Mouse (Mus musculus) midbrain, embryonic 11.5 days (tissue): ENCODE measurements around the gene Trim7. TPM values are rescaled to one million over a fixed set of nuclear protein-coding genes. Genes with fewer than 3 reads are reported as not detected.
A peak's percentile ranks its signal among the peaks of the same experiment; 100 is the strongest.
"Not testable (repeated sequence)": the region's sequence is repeated elsewhere in the genome, so short reads cannot be mapped to it uniquely, and the experiment has no call there.

Experiments
- ATAC-seq: fragments of 200-750 bp; cut with Nextera tagmentation; 2 replicates; pipeline ENCODE4 v1.8.0; 2017; ENCODE audit warnings: moderate TSS enrichment, moderate library complexity; ENCODE audit not compliant: low FRiP score
- DNase-seq: peaks from one replicate; pipeline ENCODE4 v3.0.0; 2015; ENCODE audit warnings: low spot score; ENCODE audit errors: missing footprints
- H3K27ac ChIP-seq: fragments of 300-500 bp; sonication (generic); 2 replicates; pipeline ENCODE4 v1.5.1; 2014; ENCODE audit warnings: low read depth, low read length
- H3K27me3 ChIP-seq: fragments of 300-500 bp; sonication (generic); 2 replicates; pipeline ENCODE4 v1.6.1; 2014; ENCODE audit warnings: mild to moderate bottlenecking, low read length, moderate library complexity, mixed read lengths; ENCODE audit not compliant: control insufficient read depth, insufficient read depth
- H3K36me3 ChIP-seq: fragments of 300-500 bp; sonication (generic); 2 replicates; pipeline ENCODE4 v1.6.1; 2014; ENCODE audit warnings: mild to moderate bottlenecking, low read length, moderate library complexity, mixed read lengths; ENCODE audit not compliant: control insufficient read depth, insufficient read depth
- H3K4me1 ChIP-seq: fragments of 300-500 bp; sonication (generic); 2 replicates; pipeline ENCODE4 v1.6.1; 2014; ENCODE audit warnings: low read length; ENCODE audit not compliant: control insufficient read depth, insufficient read depth
- H3K4me2 ChIP-seq: fragments of 300-500 bp; sonication (generic); 2 replicates; pipeline ENCODE4 v1.6.1; 2014; ENCODE audit warnings: mild to moderate bottlenecking, moderate library complexity
- H3K4me3 ChIP-seq: fragments of 300-500 bp; sonication (generic); 2 replicates; pipeline ENCODE4 v1.5.1; 2014; ENCODE audit warnings: low read depth, low read length
- H3K9ac ChIP-seq: fragments of 300-500 bp; sonication (generic); 2 replicates; pipeline ENCODE4 v1.6.1; 2014; ENCODE audit warnings: low read length
- H3K9me3 ChIP-seq: fragments of 300-500 bp; sonication (generic); 2 replicates; pipeline ENCODE4 v1.6.1; 2016; ENCODE audit warnings: low read length; ENCODE audit not compliant: control insufficient read depth
- WGBS: fragments of 180-500 bp; shearing (Covaris S2); extraction: QIAGEN DNeasy Blood & Tissue Kit; methylation state at CpG from one replicate; pipeline ENCODE4 v1.1.7; 2014; 5-methylcytosine and 5-hydroxymethylcytosine counted together
- polyA plus RNA-seq: library from polyadenylated mRNA; unstranded; fragments of >200 nt; fragmentation: Nextera tagmentation; extraction: Ambion mirVana; gene quantifications from 2 replicates; pipeline ENCODE4 v1.2.1, GENCODE M21; 2014

Gene Trim7
- polyA plus RNA-seq, 1 experiment from 2014 or later: 0.40 TPM

GRCm38 (mm10) chr11:48869380-48870110, 43.6 kb downstream of the Trim7 start:
- 82% methylated on average over 7 of the region's 7 CpGs for WGBS
- Histone ChIP-seq H3K9ac (no peak overlapping the region), H3K4me1 (peaks cover 7% of the 10 kb centered on the region), H3K4me3 (no peak overlapping the region), H3K9me3 (no peaks in the 10 kb centered on the region), H3K27me3 (no peaks in the 10 kb centered on the region; the same call in 1 of the 2 replicates), H3K4me2 (no peak overlapping the region), H3K27ac (no peak overlapping the region), H3K36me3 (no peaks in the 10 kb centered on the region)
- ATAC-seq (no peak), DNase-seq (no peak)

GRCm38 (mm10) chr11:48870781-48871180, 44.8 kb downstream of the Trim7 start:
- Histone ChIP-seq H3K4me1 (peaks cover 7% of the 10 kb centered on the region), H3K27me3 (no peaks in the 10 kb centered on the region; the same call in 1 of the 2 replicates), H3K9me3 (no peaks in the 10 kb centered on the region), H3K4me2 (peak overlapping the region; percentile 62), H3K36me3 (no peaks in the 10 kb centered on the region), H3K27ac (no peak overlapping the region), H3K4me3 (peak overlapping the region; percentile 31), H3K9ac (peak overlapping the region; percentile 65)
- WGBS: 42% methylated on average over 7 of the region's 7 CpGs
- ATAC-seq (no peak), DNase-seq (no peak)

- peaks cover 7% of the 10 kb centered on the region for H3K4me1 ChIP-seq
- no peaks in the 10 kb centered on the region for H3K36me3 ChIP-seq
- WGBS: under 1% methylated on average over 19 of the region's 19 CpGs
- DNase-seq: peak; percentile 93
- H3K27me3 ChIP-seq: no peaks in the 10 kb centered on the region; the same call in 1 of the 2 replicates
- ATAC-seq: peak; percentile 47
- H3K4me2 ChIP-seq: peak within 1 kb of the TSS; percentile 62
- no peak within 1 kb of the TSS for H3K27ac ChIP-seq
- peak within 1 kb of the TSS; percentile 31 for H3K4me3 ChIP-seq
- no peaks in the 10 kb centered on the region for H3K9me3 ChIP-seq
- H3K9ac ChIP-seq: peak within 1 kb of the TSS; percentile 65
Observed at GRCm38 (mm10) chr11:48871201-48871772, 45.3 kb downstream of the Trim7 start, which contains the start of gene Irgm1. Gene Irgm1 (minus strand): TSS chr11:48871683.

GRCm38 (mm10) chr11:48871817-48872541, 46.0 kb downstream of the Trim7 start:
- Histone ChIP-seq H3K27ac (no peak overlapping the region), H3K9ac (peak overlapping the region; percentile 65; the same call in 1 of the 2 replicates), H3K4me1 (peaks cover 7% of the 10 kb centered on the region), H3K4me3 (peak overlapping the region; percentile 31), H3K4me2 (peak overlapping the region; percentile 62), H3K9me3 (no peaks in the 10 kb centered on the region), H3K27me3 (no peaks in the 10 kb centered on the region; the same call in 1 of the 2 replicates), H3K36me3 (no peaks in the 10 kb centered on the region)
- DNase-seq: peak; percentile 87
- WGBS: 11% methylated on average over 17 of the region's 17 CpGs
- 0 out of 2 replicates have a peak, but pooled peaks have one; percentile 2 for ATAC-seq

GRCm38 (mm10) chr11:48872695-48873300, 46.9 kb downstream of the Trim7 start:
- 84% methylated on average over 7 of the region's 7 CpGs for WGBS
- no peaks in the 10 kb centered on the region for H3K36me3 ChIP-seq
- no peak overlapping the region for H3K4me3 ChIP-seq
- H3K4me1 ChIP-seq: peaks cover 7% of the 10 kb centered on the region
- no peaks in the 10 kb centered on the region; the same call in 1 of the 2 replicates for H3K27me3 ChIP-seq
- H3K27ac ChIP-seq: no peak overlapping the region
- no peak overlapping the region for H3K4me2 ChIP-seq
- H3K9ac ChIP-seq: no peak overlapping the region
- no peak for ATAC-seq
- no peaks in the 10 kb centered on the region for H3K9me3 ChIP-seq
- no peak for DNase-seq

GRCm38 (mm10) chr11:48873591-48874290, 47.8 kb downstream of the Trim7 start:
- Histone ChIP-seq H3K27ac (no peak overlapping the region), H3K36me3 (no peaks in the 10 kb centered on the region), H3K27me3 (no peaks in the 10 kb centered on the region; the same call in 1 of the 2 replicates), H3K4me1 (peaks cover 7% of the 10 kb centered on the region), H3K4me2 (no peak overlapping the region), H3K9me3 (no peaks in the 10 kb centered on the region), H3K9ac (no peak overlapping the region), H3K4me3 (no peak overlapping the region)
- 70% methylated on average over 10 of the region's 10 CpGs for WGBS
- no peak for DNase-seq
- no peak for ATAC-seq

- Histone ChIP-seq H3K4me3 (no peak overlapping the region), H3K27me3 (no peaks in the 10 kb centered on the region; the same call in 1 of the 2 replicates), H3K9me3 (no peaks in the 10 kb centered on the region), H3K4me1 (peaks cover 7% of the 10 kb centered on the region), H3K36me3 (no peaks in the 10 kb centered on the region), H3K9ac (no peak overlapping the region), H3K4me2 (no peak overlapping the region), H3K27ac (no peak overlapping the region)
- ATAC-seq (peak; percentile 70), DNase-seq (peak; percentile 93)
- 0% methylated on average over 4 of the region's 4 CpGs for WGBS
Observed at GRCm38 (mm10) chr11:48874465-48874864, 48.5 kb downstream of the Trim7 start.

GRCm38 (mm10) chr11:48875343-48875837, 49.5 kb downstream of the Trim7 start:
- ATAC-seq, H3K36me3 ChIP-seq, H3K4me2 ChIP-seq, H3K9ac ChIP-seq, H3K4me3 ChIP-seq, H3K9me3 ChIP-seq, H3K4me1 ChIP-seq, H3K27ac ChIP-seq, H3K27me3 ChIP-seq, DNase-seq: not testable (repeated sequence)
- 79% methylated on average over 1 of the region's 1 CpGs for WGBS
